Mouse (Mus musculus) left cerebral cortex, postnatal 14 days (tissue): ENCODE data around the gene Jsrp1. TPM values are rescaled to one million over a fixed set of nuclear protein-coding genes. Genes with fewer than 3 reads are reported as not detected.
A peak's percentile ranks its signal among the peaks of the same experiment; 100 is the strongest.
"Not testable (repeated sequence)": the region's sequence is repeated elsewhere in the genome, so short reads cannot be mapped to it uniquely, and the experiment has no call there.

Experiments
- DNase-seq, 2 experiments: peaks; one replicate each; pipeline ENCODE4 v3.0.0; 2021 to 2022; ENCODE audit warnings: low spot score in 2 of 2, mixed read lengths in 1 of 2
- intact Hi-C: fragments of 180-260 bp; cut with DNase I; formaldehyde crosslinking; loops from one replicate; pipeline ENCODE4 v1.15.1; 2025
- total RNA-seq, 2 experiments: library from RNA; stranded (reverse); gene quantifications; 2 replicates each; pipeline ENCODE4 v1.2.3; 2021

The Jsrp1 gene
- total RNA-seq, 2 experiments from 2014 or later, result 2.5 to 2.9 TPM

GRCm38 (mm10) chr10:80817955-80818354 is 4.7 kb upstream of the Jsrp1 start:
- intact Hi-C loops, DNase-seq: not testable (repeated sequence)

GRCm38 (mm10) chr10:80817164-80817563 is 3.9 kb upstream of the Jsrp1 start:
- intact Hi-C loops, result no loop called here
- no peak for DNase-seq

GRCm38 (mm10) chr10:80816303-80816702 is 3.0 kb upstream of the Jsrp1 start:
- DNase-seq, intact Hi-C loops: not testable (repeated sequence)

GRCm38 (mm10) chr10:80814800-80815199 is 1.5 kb upstream of the Jsrp1 start:
- intact Hi-C loops, result no loop called here
- no peak for DNase-seq

GRCm38 (mm10) chr10:80812391-80813041 is 782 bp downstream of the Jsrp1 start:
- DNase-seq, result no peak
- intact Hi-C loops, result no loop called here

DNA sequence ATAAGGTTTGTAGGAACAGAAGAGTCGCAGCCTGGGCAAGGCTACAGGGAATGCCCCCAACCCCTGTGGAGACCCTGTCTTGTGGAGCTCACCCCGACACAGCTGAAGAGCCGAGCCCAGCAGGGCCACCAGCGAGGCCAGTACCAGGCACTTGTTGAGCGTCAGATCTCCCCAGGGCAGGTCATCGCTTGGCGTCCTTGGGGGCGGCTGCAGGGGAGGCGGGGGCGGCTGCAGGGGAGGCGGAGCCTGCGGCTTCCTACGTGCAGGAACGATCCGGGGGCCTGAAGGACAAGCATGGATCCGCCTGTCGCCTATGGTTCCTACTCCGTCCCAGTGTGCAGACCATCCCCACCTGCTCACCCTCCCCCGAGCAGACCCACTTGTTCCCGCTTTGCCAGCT is 3.2 kb downstream of the Jsrp1 start:
- no peak for DNase-seq
- intact Hi-C loops, result no loop called here

DNA sequence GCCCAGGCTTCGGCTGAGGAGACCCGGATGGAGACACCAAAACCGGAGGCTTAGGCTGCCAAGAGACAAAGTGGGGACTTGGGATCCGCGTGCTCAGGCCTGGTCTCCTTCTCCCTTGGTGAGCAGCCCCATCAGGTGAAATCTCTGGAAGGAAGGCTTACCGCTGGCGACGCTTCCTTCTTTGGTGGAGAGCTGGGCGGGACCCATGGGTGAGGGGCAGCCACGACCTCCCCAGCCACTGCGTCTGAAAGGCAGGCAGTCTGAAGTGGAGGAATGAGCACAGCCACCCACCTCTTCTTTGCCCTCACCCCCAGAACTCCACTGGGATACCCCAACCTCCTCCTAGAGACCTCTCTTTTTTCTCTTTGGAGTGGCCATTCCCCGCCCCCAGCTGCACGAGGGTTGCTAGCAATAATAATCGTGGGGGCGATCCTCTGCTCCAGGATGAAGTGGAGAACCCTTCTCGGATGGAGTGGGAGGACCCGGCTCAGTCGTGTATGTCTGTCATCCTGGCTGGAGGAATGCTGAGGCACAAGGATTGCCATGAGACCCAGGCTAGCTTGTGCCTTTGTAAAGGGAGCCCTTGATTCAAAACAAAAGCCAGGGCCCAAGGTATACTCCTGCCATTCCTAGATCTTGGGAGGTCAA is 4.2 kb downstream of the Jsrp1 start:
- peak in 1 of 2 experiments; percentile 64 for DNase-seq
- intact Hi-C loops, result loop anchor here (5.0 kb wide), 1 partner anchor 68 kb away; no protein-coding TSS in a partner anchor

- no peak for DNase-seq
- intact Hi-C loops, result loop anchor here (5.0 kb wide), 1 partner anchor 69 kb away; no protein-coding TSS in a partner anchor
Observed at GRCm38 (mm10) chr10:80808099-80808984, 5.0 kb downstream of the Jsrp1 start.

DNA sequence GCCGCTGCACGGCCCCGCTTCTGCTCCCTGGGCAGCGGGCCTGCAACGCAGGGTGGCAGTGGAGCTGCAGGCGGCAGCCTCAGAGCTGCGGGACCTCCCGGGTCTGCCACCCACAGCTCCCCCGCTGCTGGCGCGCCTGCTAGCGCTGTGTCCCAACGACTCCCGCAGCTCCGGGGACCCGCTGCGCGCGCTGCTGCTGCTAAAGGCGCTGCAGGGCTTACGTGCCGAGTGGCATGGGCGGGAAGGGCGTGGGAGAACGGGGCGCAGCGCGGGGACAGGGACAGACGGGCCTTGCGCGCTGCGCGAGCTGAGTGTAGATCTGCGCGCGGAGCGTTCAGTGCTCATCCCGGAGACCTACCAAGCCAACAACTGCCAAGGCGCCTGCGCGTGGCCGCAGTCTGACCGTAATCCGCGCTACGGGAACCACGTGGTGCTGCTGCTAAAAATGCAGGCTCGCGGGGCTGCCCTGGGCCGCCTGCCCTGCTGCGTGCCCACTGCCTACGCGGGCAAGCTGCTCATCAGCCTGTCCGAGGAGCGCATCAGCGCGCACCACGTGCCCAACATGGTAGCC is 6.2 kb downstream of the Jsrp1 start:
- DNase-seq, result peak; percentile 89 to 94
- intact Hi-C loops, result loop anchor here (5.0 kb wide), 1 partner anchor 70 kb away; no protein-coding TSS in a partner anchor

DNA sequence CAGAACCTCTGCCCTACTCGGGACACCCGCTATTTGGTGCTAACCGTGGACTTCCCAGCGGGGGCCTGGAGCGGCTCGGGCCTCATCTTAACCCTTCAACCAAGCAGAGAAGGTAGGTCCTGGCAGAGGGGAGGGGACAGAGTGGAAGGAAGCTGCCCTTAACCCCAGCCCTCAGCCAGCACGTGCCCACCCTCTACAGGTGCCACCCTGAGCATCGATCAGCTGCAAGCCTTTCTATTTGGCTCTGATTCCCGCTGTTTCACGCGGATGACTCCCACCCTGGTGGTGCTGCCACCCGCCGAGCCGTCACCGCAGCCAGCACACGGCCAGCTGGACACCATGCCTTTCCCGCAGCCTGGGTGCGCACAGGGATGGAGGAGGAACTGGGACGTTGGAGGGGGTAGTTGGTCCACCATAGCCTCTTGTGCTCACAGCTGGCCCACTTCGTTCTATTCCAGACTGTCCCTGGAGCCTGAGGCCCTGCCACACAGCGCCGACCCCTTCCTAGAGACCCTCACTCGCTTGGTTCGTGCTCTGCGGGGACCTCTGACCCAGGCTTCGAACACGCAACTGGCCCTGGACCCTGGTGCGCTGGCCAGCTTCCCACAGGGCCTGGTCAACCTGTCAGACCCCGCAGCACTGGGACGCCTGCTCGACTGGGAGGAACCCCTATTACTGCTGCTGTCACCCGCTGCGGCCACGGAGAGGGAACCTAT is 6.8 kb downstream of the Jsrp1 start:
- DNase-seq, result no peak
- intact Hi-C loops, result loop anchor here (5.0 kb wide), 1 partner anchor 71 kb away; no protein-coding TSS in a partner anchor

- intact Hi-C loops, result loop anchor here (5.0 kb wide), 1 partner anchor 71 kb away; no protein-coding TSS in a partner anchor
- DNase-seq, result peak; percentile 76 to 81
Observed at GRCm38 (mm10) chr10:80805925-80806324, 7.4 kb downstream of the Jsrp1 start.

DNA sequence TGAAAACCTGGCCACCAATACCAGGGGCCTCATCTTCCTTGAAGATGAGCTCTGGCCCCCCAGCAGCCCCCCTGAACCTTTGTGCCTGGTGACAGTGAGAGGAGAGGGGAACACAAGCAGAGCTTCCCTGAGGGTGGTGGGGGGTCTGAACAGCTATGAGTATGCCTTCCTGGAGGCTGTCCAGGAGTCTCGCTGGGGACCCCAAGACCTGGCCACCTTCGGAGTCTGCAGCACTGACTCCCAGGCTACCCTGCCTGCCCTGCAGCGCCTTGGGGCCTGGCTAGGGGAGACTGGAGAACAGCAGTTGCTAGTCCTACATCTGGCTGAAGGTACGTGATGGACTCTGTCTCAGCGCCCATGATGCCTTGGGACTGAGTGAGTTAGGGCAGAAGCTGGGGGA is 8.0 kb downstream of the Jsrp1 start:
- no peak for DNase-seq
- intact Hi-C loops, result loop anchor here (5.0 kb wide), 1 partner anchor 72 kb away; no protein-coding TSS in a partner anchor

DNA sequence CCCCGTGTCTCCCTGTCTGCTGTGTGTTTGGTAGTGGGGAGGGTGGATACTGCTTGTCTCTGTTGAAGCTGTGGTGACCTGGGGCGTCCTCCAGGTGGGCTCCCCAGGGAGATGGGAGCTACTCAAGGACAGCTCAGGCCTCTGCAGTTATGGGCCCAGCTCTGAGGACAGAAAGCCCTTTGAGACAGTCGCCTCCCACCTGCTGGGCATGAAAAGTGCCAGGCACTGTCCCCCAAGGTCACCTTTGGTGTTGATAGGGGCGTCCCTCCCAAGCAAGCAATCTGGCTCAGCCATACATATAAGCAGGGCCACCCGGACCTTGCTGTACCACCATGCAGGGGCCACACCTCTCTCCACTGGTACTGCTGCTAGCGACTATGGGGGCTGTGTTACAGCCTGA is 8.4 kb downstream of the Jsrp1 start, which contains the start of gene Amh:
TSS of gene Amh (plus strand) at position 328 of the 400 bp plus-strand sequence.
- intact Hi-C loops, result loop anchor here (5.0 kb wide), 1 partner anchor 72 kb away; no protein-coding TSS in a partner anchor
- DNase-seq, result no peak

- intact Hi-C loops, result no loop called here
- no peak for DNase-seq
Observed at GRCm38 (mm10) chr10:80804340-80804739, 9.0 kb downstream of the Jsrp1 start.

DNA sequence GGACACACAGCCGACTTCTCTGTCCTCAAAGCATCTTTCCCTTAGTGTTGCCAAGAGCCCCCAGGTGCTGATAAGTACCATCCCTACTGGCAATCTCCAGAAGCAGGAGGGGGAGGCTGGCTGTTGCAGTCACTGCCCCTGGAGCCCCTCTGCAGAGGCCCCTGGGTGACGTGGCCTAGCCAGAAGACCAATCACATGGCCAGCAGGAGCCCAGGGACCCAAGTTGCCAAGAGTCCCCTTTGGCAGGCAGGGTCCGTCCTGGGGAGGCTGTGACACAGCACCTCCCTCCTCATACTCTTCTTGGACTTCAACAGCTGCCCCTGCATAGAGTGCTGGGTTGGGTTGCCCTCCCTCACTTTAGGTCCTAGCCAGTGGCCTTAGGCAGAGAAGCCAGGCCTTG is 10.3 kb downstream of the Jsrp1 start:
- intact Hi-C loops, result no loop called here
- DNase-seq, result no peak

GRCm38 (mm10) chr10:80802204-80802912 is 10.9 kb downstream of the Jsrp1 start:
- no peak for DNase-seq
- intact Hi-C loops, result no loop called here

DNA sequence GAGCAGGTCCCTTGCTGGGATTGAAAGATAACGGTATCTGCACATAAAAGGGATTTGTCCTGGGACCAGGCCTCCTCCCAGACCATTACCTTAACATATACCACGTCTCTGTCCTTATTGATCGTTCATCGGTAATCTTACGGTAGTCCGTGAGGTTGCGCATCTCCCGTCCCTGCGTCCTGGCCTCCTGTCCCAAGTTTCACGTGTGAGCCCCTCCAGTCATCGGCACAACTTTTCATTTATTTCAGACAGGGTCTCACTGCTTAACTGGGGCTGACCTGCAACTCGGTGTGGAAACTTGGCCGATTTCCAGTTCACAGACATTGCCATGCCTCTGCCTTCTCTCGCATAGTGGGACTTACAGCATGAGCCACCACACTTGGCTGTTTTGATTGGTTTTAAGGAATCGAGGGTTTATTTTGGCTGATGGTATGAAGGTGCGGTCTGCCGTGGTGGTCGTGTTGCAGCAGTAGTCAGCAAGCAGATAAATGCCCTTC is 14.2 kb downstream of the Jsrp1 start:
- intact Hi-C loops, result no loop called here
- DNase-seq, result no peak
